Mouse (Mus musculus): Measurements from ENCODE around the gene Nudt21. TPM values are rescaled to one million over a fixed set of nuclear protein-coding genes. Genes with fewer than 3 reads are reported as not detected.

The Nudt21 gene
- polyA plus RNA-seq, 1 experiment from 2014 or later, result 73.1 TPM

- Histone ChIP-seq H3K4me3 (no peak overlapping the region), H3K27ac (no peak overlapping the region), H3K4me1 (replicated peaks) (no peaks in the 10 kb centered on the region)
These were observed 67.0 kb downstream of the Nudt21 start for GRCm38 (mm10) chr8:93969626-93970340.

GRCm38 (mm10) chr8:93968293-93968692 is 68.5 kb downstream of the Nudt21 start:
- ATAC-seq (replicated peaks; ENCODE audit: insufficient number of reproducible peaks, insufficient read depth, low FRiP score, low read depth), result no peak
- Histone ChIP-seq H3K4me1 (replicated peaks) (no peaks in the 10 kb centered on the region), H3K36me3 (peaks cover 26% of the 10 kb centered on the region), H3K9me3 (replicated peaks) (no peaks in the 10 kb centered on the region), H3K27ac (no peak overlapping the region), H3K4me2 (no peak overlapping the region), H3K27me3 (no peaks in the 10 kb centered on the region), H3K4me3 (no peak overlapping the region), H3K9ac (no peak overlapping the region)
- WGBS, result 78% methylated on average over 6 of the region's 6 CpGs

More at GRCm38 (mm10) chr8:93969626-93970340, 67.0 kb downstream of the Nudt21 start:
- H3K9ac ChIP-seq, result no peak overlapping the region
- H3K9me3 ChIP-seq (replicated peaks), result no peaks in the 10 kb centered on the region
- 78% methylated on average over 7 of the region's 7 CpGs for WGBS
- H3K27me3 ChIP-seq, result no peaks in the 10 kb centered on the region
- H3K36me3 ChIP-seq, result peaks cover 41% of the 10 kb centered on the region
- no peak overlapping the region for H3K4me2 ChIP-seq
- no peak for ATAC-seq (replicated peaks; ENCODE audit: insufficient number of reproducible peaks, insufficient read depth, low FRiP score, low read depth)

Other genes starting within 250 kb of the Nudt21 start
- gene Gnao1, start 227.1 kb downstream of the Nudt21 start, polyA plus RNA-seq (2015; fragmentation: Nextera tagmentation; extraction: Ambion mirVana), result 11.0 and 13.0 TPM in 2 replicates
- 49.4 and 51.5 TPM in 2 replicates for gene Amfr, start 24.2 kb downstream of the Nudt21 start, polyA plus RNA-seq (2015; fragmentation: Nextera tagmentation; extraction: Ambion mirVana)
- gene Ogfod1, start 167 bp upstream of the Nudt21 start, polyA plus RNA-seq (2015; fragmentation: Nextera tagmentation; extraction: Ambion mirVana), result 11.1 and 11.3 TPM in 2 replicates
- gene Bbs2, start 61.9 kb upstream of the Nudt21 start, polyA plus RNA-seq (2015; fragmentation: Nextera tagmentation; extraction: Ambion mirVana), result 8.0 and 9.9 TPM in 2 replicates
- gene Mt4, start 100.2 kb upstream of the Nudt21 start, polyA plus RNA-seq (2015; fragmentation: Nextera tagmentation; extraction: Ambion mirVana), result not detected in 2 replicates
- gene Mt3, start 115.6 kb upstream of the Nudt21 start, polyA plus RNA-seq (2015; fragmentation: Nextera tagmentation; extraction: Ambion mirVana), result 56.5 and 69.8 TPM in 2 replicates
- gene Mt2, start 135.6 kb upstream of the Nudt21 start, polyA plus RNA-seq (2015; fragmentation: Nextera tagmentation; extraction: Ambion mirVana), result 47.8 and 51.2 TPM in 2 replicates
- 432 and 538 TPM in 2 replicates for gene Mt1, start 142.1 kb upstream of the Nudt21 start, polyA plus RNA-seq (2015; fragmentation: Nextera tagmentation; extraction: Ambion mirVana)
- 51.6 and 60.7 TPM in 2 replicates for gene Nup93, start 177.5 kb upstream of the Nudt21 start, polyA plus RNA-seq (2015; fragmentation: Nextera tagmentation; extraction: Ambion mirVana)